Mouse (Mus musculus): ENCODE results near the gene Tmem268.

Tmem268 gene

GRCm38 (mm10) chr4:63558407-63559081, at the start of gene Tmem268:
Gene Tmem268, plus strand, starts transcription at chr4:63558781.
- peak; percentile 87 for DNase-seq (ENCODE audit: low read depth, low spot score)

- no peak for DNase-seq (ENCODE audit: low read depth, low spot score)
These were observed 45.7 kb upstream of the Tmem268 start for GRCm38 (mm10) chr4:63512921-63513320.

GRCm38 (mm10) chr4:63514454-63514984, 44.1 kb upstream of the Tmem268 start:
- DNase-seq (ENCODE audit: low read depth, low spot score): no peak

- no peak for DNase-seq (ENCODE audit: low read depth, low spot score)
These were observed 43.6 kb upstream of the Tmem268 start for GRCm38 (mm10) chr4:63515021-63515420.

- no peak for DNase-seq (ENCODE audit: low read depth, low spot score)
These were observed 36.7 kb upstream of the Tmem268 start for GRCm38 (mm10) chr4:63521813-63522419.

- DNase-seq (ENCODE audit: low read depth, low spot score): no peak
These were observed 33.1 kb upstream of the Tmem268 start for GRCm38 (mm10) chr4:63525514-63525913.

- DNase-seq (ENCODE audit: low read depth, low spot score): no peak
These were observed 29.6 kb upstream of the Tmem268 start for GRCm38 (mm10) chr4:63528946-63529345.

- DNase-seq (ENCODE audit: low read depth, low spot score): no peak
These were observed 28.2 kb upstream of the Tmem268 start for GRCm38 (mm10) chr4:63530409-63530808.

- DNase-seq (ENCODE audit: low read depth, low spot score): no peak
These were observed 21.0 kb upstream of the Tmem268 start for GRCm38 (mm10) chr4:63537602-63538001.

- no peak for DNase-seq (ENCODE audit: low read depth, low spot score)
These were observed 16.4 kb upstream of the Tmem268 start for GRCm38 (mm10) chr4:63542209-63542608.

- DNase-seq (ENCODE audit: low read depth, low spot score): peak; percentile 7
These were observed 14.7 kb upstream of the Tmem268 start for GRCm38 (mm10) chr4:63543746-63544493.

GRCm38 (mm10) chr4:63544494-63545230, 13.9 kb upstream of the Tmem268 start, which contains the start of gene Atp6v1g1:
Gene Atp6v1g1, plus strand, starts transcription at chr4:63544772.
- DNase-seq (ENCODE audit: low read depth, low spot score): peak; percentile 96

- DNase-seq (ENCODE audit: low read depth, low spot score): no peak
These were observed 13.2 kb upstream of the Tmem268 start for GRCm38 (mm10) chr4:63545231-63545958.

GRCm38 (mm10) chr4:63546441-63547055, 12.0 kb upstream of the Tmem268 start:
- DNase-seq (ENCODE audit: low read depth, low spot score): no peak

- no peak for DNase-seq (ENCODE audit: low read depth, low spot score)
These were observed 10.8 kb upstream of the Tmem268 start for GRCm38 (mm10) chr4:63547799-63548198.

GRCm38 (mm10) chr4:63548491-63548890, 10.1 kb upstream of the Tmem268 start:
- DNase-seq (ENCODE audit: low read depth, low spot score): peak; percentile 45

GRCm38 (mm10) chr4:63550908-63551307, 7.7 kb upstream of the Tmem268 start:
- DNase-seq (ENCODE audit: low read depth, low spot score): no peak

GRCm38 (mm10) chr4:63552865-63553264, 5.7 kb upstream of the Tmem268 start:
- no peak for DNase-seq (ENCODE audit: low read depth, low spot score)

- DNase-seq (ENCODE audit: low read depth, low spot score): no peak
These were observed 4.6 kb upstream of the Tmem268 start for GRCm38 (mm10) chr4:63553789-63554576.

- no peak for DNase-seq (ENCODE audit: low read depth, low spot score)
These were observed 4.0 kb upstream of the Tmem268 start for GRCm38 (mm10) chr4:63554616-63555015.
